Mouse (Mus musculus) cortical plate, adult 2 months (tissue): ENCODE data around the gene Sp140.
"Not testable (repeated sequence)": the region's sequence is repeated elsewhere in the genome, so short reads cannot be mapped to it uniquely, and the experiment has no call there.

ENCODE experiments used
- CTCF ChIP-seq: fragments of 200-500 bp; IDR thresholded peaks from 2 replicates; pipeline ENCODE4 v1.5.1; 2011; ENCODE audit warnings: mild to moderate bottlenecking, control low read depth, low read length; ENCODE audit not compliant: insufficient read depth; ENCODE audit errors: extremely low read depth
- POLR2A ChIP-seq: fragments of 200-500 bp; IDR thresholded peaks from 2 replicates; pipeline ENCODE4 v1.6.1; 2011; ENCODE audit warnings: mild to moderate bottlenecking, low read length, control low read depth; ENCODE audit not compliant: insufficient read depth; ENCODE audit errors: extremely low read depth

GRCm38 (mm10) chr1:85636936-85637335, 36.8 kb downstream of the Sp140 start:
- TF ChIP-seq POLR2A, CTCF: not testable (repeated sequence)
